31 mouse cellular contexts compared by ENCODE assay signal in the genomic region with DNA sequence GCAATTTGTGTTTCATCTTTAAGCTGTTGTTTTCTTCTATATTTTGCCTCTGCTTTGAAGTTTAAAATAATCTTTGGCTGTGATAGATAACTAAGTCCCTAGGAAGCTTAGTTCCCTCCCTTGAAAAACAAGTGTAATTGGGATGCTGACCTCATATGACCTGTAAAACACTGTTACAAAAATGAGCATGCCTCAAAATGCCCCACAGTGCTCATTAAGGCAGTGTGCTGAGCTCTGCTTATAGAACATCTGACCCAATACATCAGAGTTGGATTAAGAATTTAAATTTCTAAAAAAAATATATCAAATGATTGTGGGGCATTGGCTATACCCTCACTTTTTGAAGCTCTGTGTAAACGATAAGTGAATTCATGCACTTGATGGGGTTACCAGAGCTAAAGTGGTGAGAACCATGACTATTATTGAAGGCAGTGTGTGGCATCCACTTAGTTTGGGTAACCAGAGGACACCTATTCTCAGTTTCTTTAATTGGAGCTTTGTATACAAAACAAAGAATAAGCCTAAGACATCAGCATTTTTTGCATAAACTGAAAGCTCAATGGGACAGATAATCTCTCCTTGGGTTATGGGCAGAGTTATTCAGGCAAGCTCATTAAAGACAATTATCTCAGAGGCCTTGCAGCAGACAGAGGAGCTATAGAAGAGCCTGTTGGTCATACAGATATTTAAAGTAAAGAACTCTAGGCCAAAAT.
DNase-seq lines count a peak whose midpoint lies in the region; ATAC-seq lines count a peak whose summit lies in the region.
"Had no signal": no experiment of that assay in that cellular context is flagged by ENCODE, and none has a peak within 500 bp of the region (broad histone marks: within the 10 kb centered on the region; RNA-seq: fewer than 3 reads in every experiment).

No protein-coding gene starts in this region.

- no peaks in the 10 kb centered on the region for H3K9me3 ChIP-seq in midbrain, embryonic 16.5 days (replicated peaks; ENCODE audit: control insufficient read depth, low read length, poor library complexity, severe bottlenecking)
- H3K9me3 ChIP-seq in midbrain, embryonic 14.5 days (ENCODE audit: control insufficient read depth, low read length) = no peaks in the 10 kb centered on the region
- H3K9me3 ChIP-seq: embryonic facial prominence, embryonic 10.5 days; embryonic facial prominence, embryonic 13.5 days; forebrain, embryonic 13.5 days; heart, embryonic 10.5 days; heart, embryonic 13.5 days had no signal

- H3K4me2 ChIP-seq in midbrain, embryonic 16.5 days (ENCODE audit: low read length) = no peak overlapping the region
- H3K4me2 ChIP-seq in midbrain, embryonic 14.5 days (ENCODE audit: low read length) = no peak overlapping the region
- H3K4me2 ChIP-seq: embryonic facial prominence, embryonic 13.5 days; forebrain, embryonic 13.5 days; heart, embryonic 13.5 days; hindbrain, embryonic 14.5 days had no signal

- ATAC-seq in frontal cortex, adult (ENCODE audit: low TSS enrichment) = peak; percentile 55
- peak; percentile 54; the same call in 1 of the 2 replicates for ATAC-seq in midbrain, embryonic 16.5 days
- no peak for ATAC-seq in midbrain, embryonic 14.5 days (ENCODE audit: low FRiP score, low TSS enrichment)
- ATAC-seq: activated CD4-positive, CD25-positive, alpha-beta regulatory T cell, adult 4 months; CD4-positive, CD25-positive, alpha-beta regulatory T cell, adult 4 months; forebrain, embryonic 13.5 days; forebrain, postnatal 0 days; hindbrain, postnatal 0 days; inflammation-experienced regulatory T-cells, adult 6 months; intestine, embryonic 16.5 days had no signal

- no peaks in the 10 kb centered on the region for H3K36me3 ChIP-seq in midbrain, embryonic 16.5 days (ENCODE audit: control insufficient read depth, insufficient read depth, low read length)
- H3K36me3 ChIP-seq in midbrain, embryonic 14.5 days (ENCODE audit: control insufficient read depth, insufficient read depth, low read length) = no peaks in the 10 kb centered on the region
- H3K36me3 ChIP-seq: embryonic facial prominence, embryonic 10.5 days; embryonic facial prominence, embryonic 13.5 days; heart, embryonic 10.5 days; heart, embryonic 13.5 days had no signal

- H3K4me1 ChIP-seq in midbrain, embryonic 16.5 days (ENCODE audit: control insufficient read depth, insufficient read depth, low read length) = peaks cover 2% of the 10 kb centered on the region; the same call in 1 of the 2 replicates
- H3K4me1 ChIP-seq in midbrain, embryonic 14.5 days (ENCODE audit: control insufficient read depth, insufficient read depth, low read length) = no peaks in the 10 kb centered on the region
- H3K4me1 ChIP-seq: embryonic facial prominence, embryonic 13.5 days; forebrain, embryonic 13.5 days had no signal

- H3K9ac ChIP-seq in midbrain, embryonic 16.5 days (ENCODE audit: low read depth, low read length) = no peak overlapping the region
- H3K9ac ChIP-seq in midbrain, embryonic 14.5 days (replicated peaks; ENCODE audit: low read length) = no peak overlapping the region
- H3K9ac ChIP-seq: embryonic facial prominence, embryonic 13.5 days; forebrain, embryonic 13.5 days; forebrain, postnatal 0 days; heart, embryonic 13.5 days; hindbrain, embryonic 14.5 days had no signal

- WGBS in midbrain, embryonic 16.5 days = 26% methylated on average over 1 of the region's 1 CpGs
- WGBS in midbrain, embryonic 14.5 days = 56% methylated on average over 1 of the region's 1 CpGs

- no peaks in the 10 kb centered on the region for H3K27me3 ChIP-seq in midbrain, embryonic 16.5 days (ENCODE audit: control insufficient read depth, insufficient read depth, low read depth, low read length)
- no peaks in the 10 kb centered on the region for H3K27me3 ChIP-seq in midbrain, embryonic 14.5 days (ENCODE audit: control insufficient read depth, insufficient read depth, low read length)
- H3K27me3 ChIP-seq: embryonic facial prominence, embryonic 13.5 days; forebrain, embryonic 13.5 days; heart, embryonic 13.5 days had no signal

- no peak overlapping the region for H3K4me3 ChIP-seq in midbrain, embryonic 16.5 days (ENCODE audit: low read depth, low read length)
- H3K4me3 ChIP-seq in midbrain, embryonic 14.5 days (replicated peaks; ENCODE audit: low read depth, low read length) = no peak overlapping the region
- H3K4me3 ChIP-seq: embryonic facial prominence, embryonic 10.5 days; embryonic facial prominence, embryonic 13.5 days; erythroblast, embryonic 14.5 days; forebrain, embryonic 13.5 days; heart, adult 2 months; heart, embryonic 10.5 days; heart, embryonic 13.5 days had no signal

- no peak overlapping the region for H3K27ac ChIP-seq in midbrain, embryonic 16.5 days (ENCODE audit: low read length)
- no peak overlapping the region for H3K27ac ChIP-seq in midbrain, embryonic 14.5 days (replicated peaks; ENCODE audit: low read depth, low read length)
- H3K27ac ChIP-seq: embryonic facial prominence, embryonic 10.5 days; embryonic facial prominence, embryonic 13.5 days; forebrain, embryonic 13.5 days; heart, adult 2 months; heart, embryonic 10.5 days; heart, embryonic 13.5 days; hindbrain, embryonic 14.5 days; hindbrain, postnatal 0 days had no signal

- DNase-seq in frontal cortex, postnatal 14 days (ENCODE audit: low spot score in 2 of 2) = no peak
- no peak for DNase-seq in midbrain, embryonic 14.5 days
- peak; percentile 69 for DNase-seq in retina, postnatal 1 day
- DNase-seq in adrenal gland, adult (ENCODE audit: inconsistent age in 2 of 2, low spot score in 1 of 2) = no peak
- DNase-seq: adrenal gland, postnatal 10 days; adrenal gland, postnatal 36 days; cerebellum, adult 11 months; cerebellum, adult 8-10 months; cerebellum, postnatal 10 days; cerebellum, postnatal 36 days; embryo, embryonic 11 days; forebrain, postnatal 0 days; gastrocnemius, postnatal 10 days; gastrocnemius, postnatal 36 days; heart, adult 2 months; heart, postnatal 14 days; heart, postnatal 4 days had no signal
